Mouse (Mus musculus): ENCODE data around the gene Gab2. TPM values are rescaled to one million over a fixed set of nuclear protein-coding genes. Genes with fewer than 3 reads are reported as not detected.

Gab2 gene
- total and polyA plus RNA-seq, 2 experiments from 2014 or later = 15.7 to 36.8 TPM

DNA sequence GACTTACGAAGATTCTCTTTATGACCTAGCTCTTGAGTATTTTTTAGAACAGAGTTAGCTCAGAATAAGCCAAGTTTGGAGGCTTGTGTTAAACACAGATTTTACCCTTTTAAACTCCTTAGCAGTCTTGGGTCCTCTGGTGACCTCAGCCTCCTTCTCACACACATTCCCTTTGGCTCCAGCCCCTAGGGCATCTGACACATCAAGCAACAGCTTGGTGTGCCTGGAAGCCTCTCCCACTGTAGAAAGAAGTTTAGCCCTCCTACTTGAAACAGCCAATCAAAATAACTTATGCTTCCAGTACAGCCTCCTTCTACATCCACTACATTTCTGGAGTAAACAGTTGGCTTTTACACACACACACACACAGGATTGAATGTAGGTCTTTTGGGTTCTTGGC, 2.8 kb downstream of the Gab2 start:
- ATAC-seq (ENCODE audit: low FRiP score) (no peak), DNase-seq (ENCODE audit: low spot score) (no peak)
- 100% methylated on average over 1 of the region's 1 CpGs for WGBS
- Histone ChIP-seq H3K27ac (ENCODE audit: low read depth, low read length) (no peak overlapping the region), H3K4me1 (ENCODE audit: insufficient read depth, low read length) (no peaks in the 10 kb centered on the region; the same call in 1 of the 2 replicates), H3K4me2 (ENCODE audit: low read depth, low read length, poor library complexity, severe bottlenecking) (no peak overlapping the region), H3K9ac (replicated peaks; ENCODE audit: low read length, poor library complexity, severe bottlenecking) (no peak overlapping the region), H3K36me3 (ENCODE audit: insufficient read depth, low read length) (no peaks in the 10 kb centered on the region), H3K27me3 (ENCODE audit: insufficient read depth, low read length) (no peaks in the 10 kb centered on the region), H3K4me3 (ENCODE audit: low read depth, low read length) (no peak overlapping the region), H3K9me3 (ENCODE audit: low read length) (no peaks in the 10 kb centered on the region)
- no peak for TF ChIP-seq CTCF (IDR thresholded peaks at IDR 0.05)

DNA sequence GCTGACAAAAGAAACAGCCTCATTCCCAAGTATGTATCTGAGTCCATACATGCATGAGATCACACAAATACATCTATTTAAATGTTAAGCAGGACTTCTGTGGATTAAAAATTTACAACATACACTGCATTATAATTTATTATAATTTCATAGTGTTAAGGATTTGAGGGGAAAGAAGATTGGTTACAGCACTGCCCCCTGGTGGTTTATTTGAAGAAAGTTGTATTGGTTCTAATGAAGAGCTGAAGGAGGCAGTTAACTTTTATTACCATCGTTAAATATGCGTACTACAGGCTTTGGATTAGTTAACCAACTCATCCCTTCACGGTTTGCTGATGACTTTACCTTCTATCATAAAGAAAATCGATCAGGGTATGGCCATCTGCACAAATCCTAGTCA, 3.9 kb downstream of the Gab2 start:
- no peak for ATAC-seq (ENCODE audit: low FRiP score)
- TF ChIP-seq CTCF (IDR thresholded peaks at IDR 0.05) = peak; percentile 76
- peak; percentile 63 for DNase-seq (ENCODE audit: low spot score)
- no peak overlapping the region for H3K9ac ChIP-seq (replicated peaks; ENCODE audit: low read length, poor library complexity, severe bottlenecking)
- no peak overlapping the region for H3K27ac ChIP-seq (ENCODE audit: low read depth, low read length)
- H3K9me3 ChIP-seq (ENCODE audit: low read length) = no peaks in the 10 kb centered on the region
- 12% methylated on average over 4 of the region's 4 CpGs for WGBS
- H3K4me1 ChIP-seq (ENCODE audit: insufficient read depth, low read length) = no peaks in the 10 kb centered on the region; the same call in 1 of the 2 replicates
- H3K36me3 ChIP-seq (ENCODE audit: insufficient read depth, low read length) = no peaks in the 10 kb centered on the region
- no peaks in the 10 kb centered on the region for H3K27me3 ChIP-seq (ENCODE audit: insufficient read depth, low read length)
- H3K4me3 ChIP-seq (ENCODE audit: low read depth, low read length) = no peak overlapping the region
- H3K4me2 ChIP-seq (ENCODE audit: low read depth, low read length, poor library complexity, severe bottlenecking) = no peak overlapping the region

DNA sequence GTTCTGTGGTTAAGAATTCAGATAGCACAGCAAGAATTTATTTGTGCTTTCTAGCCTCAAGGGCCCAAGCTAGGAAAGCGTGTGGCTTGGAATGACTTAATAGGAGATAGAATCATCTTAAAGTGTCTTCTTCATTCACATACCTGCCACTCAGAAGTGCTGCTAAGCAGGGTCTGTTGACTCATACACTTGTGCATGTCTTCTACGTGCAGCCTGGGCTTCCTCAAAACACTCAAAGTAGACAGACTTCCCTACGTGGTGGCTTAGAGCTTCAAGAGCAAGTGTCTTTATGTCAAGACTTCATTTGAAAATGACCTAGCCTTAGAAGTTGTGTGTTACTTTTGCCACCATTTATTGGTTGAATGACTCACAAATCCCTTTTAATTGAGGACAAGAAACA, 12.9 kb downstream of the Gab2 start:
- ATAC-seq (ENCODE audit: low FRiP score) = no peak
- Histone ChIP-seq H3K36me3 (ENCODE audit: insufficient read depth, low read length) (no peaks in the 10 kb centered on the region), H3K9ac (replicated peaks; ENCODE audit: low read length, poor library complexity, severe bottlenecking) (no peak overlapping the region), H3K9me3 (ENCODE audit: low read length) (no peaks in the 10 kb centered on the region), H3K4me3 (ENCODE audit: low read depth, low read length) (no peak overlapping the region), H3K4me1 (ENCODE audit: insufficient read depth, low read length) (no peaks in the 10 kb centered on the region), H3K27me3 (ENCODE audit: insufficient read depth, low read length) (no peaks in the 10 kb centered on the region), H3K27ac (ENCODE audit: low read depth, low read length) (no peak overlapping the region), H3K4me2 (ENCODE audit: low read depth, low read length, poor library complexity, severe bottlenecking) (no peak overlapping the region)
- DNase-seq (ENCODE audit: low spot score) = no peak
- no peak for TF ChIP-seq CTCF (IDR thresholded peaks at IDR 0.05)
- WGBS = 78% methylated on average over 3 of the region's 3 CpGs

DNA sequence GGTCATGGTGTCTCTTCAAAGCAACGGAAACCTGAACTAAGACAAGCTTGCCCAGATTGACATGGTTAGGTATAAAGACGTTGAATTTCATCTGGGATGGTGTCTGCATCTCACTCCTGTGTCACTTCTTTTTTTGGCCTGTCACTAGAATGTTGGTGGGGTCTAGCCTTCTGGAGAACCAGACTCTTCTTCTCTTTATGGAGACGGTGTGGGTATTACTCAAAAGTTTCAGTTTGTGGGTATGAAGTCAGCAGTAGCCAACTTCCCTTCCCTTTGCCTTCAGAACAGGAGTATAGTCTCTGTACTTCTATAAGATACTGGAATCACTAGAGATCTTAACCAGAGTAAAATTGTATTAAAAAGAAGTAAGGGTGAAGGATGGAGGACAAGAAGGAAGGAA, 26.7 kb downstream of the Gab2 start:
- Histone ChIP-seq H3K27me3 (ENCODE audit: insufficient read depth, low read length) (no peaks in the 10 kb centered on the region), H3K9ac (replicated peaks; ENCODE audit: low read length, poor library complexity, severe bottlenecking) (no peak overlapping the region), H3K4me2 (ENCODE audit: low read depth, low read length, poor library complexity, severe bottlenecking) (no peak overlapping the region), H3K4me3 (ENCODE audit: low read depth, low read length) (no peak overlapping the region), H3K36me3 (ENCODE audit: insufficient read depth, low read length) (no peaks in the 10 kb centered on the region), H3K4me1 (ENCODE audit: insufficient read depth, low read length) (no peaks in the 10 kb centered on the region), H3K9me3 (ENCODE audit: low read length) (no peaks in the 10 kb centered on the region), H3K27ac (ENCODE audit: low read depth, low read length) (no peak overlapping the region)
- 87% methylated on average over 3 of the region's 3 CpGs for WGBS
- DNase-seq (ENCODE audit: low spot score) (no peak), ATAC-seq (ENCODE audit: low FRiP score) (no peak)
- TF ChIP-seq CTCF (IDR thresholded peaks at IDR 0.05) = no peak

DNA sequence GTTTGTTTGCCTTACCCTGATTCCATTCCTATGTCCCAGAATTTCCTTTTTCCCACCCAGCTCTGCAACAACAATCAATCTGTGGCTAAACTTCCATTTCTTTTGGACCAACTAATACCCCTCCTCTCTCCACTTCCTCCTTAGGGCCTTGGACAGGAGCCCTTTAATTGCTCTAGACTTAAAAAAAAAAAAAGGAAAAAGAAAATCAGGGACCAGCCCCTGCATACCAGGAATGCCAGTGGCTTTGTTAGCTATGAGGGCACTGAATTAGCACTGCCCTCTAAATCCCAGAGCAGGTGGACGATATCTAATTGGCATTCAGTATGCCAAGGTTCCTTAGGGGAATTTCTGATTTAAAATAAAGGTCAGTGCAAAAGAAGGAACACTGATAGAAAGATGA, 47.6 kb downstream of the Gab2 start:
- ATAC-seq (ENCODE audit: low FRiP score) = no peak
- 28% methylated on average over 1 of the region's 1 CpGs for WGBS
- TF ChIP-seq CTCF (IDR thresholded peaks at IDR 0.05) = no peak
- no peaks in the 10 kb centered on the region for H3K27me3 ChIP-seq (ENCODE audit: insufficient read depth, low read length)
- no peak overlapping the region for H3K9ac ChIP-seq (replicated peaks; ENCODE audit: low read length, poor library complexity, severe bottlenecking)
- no peak overlapping the region for H3K4me2 ChIP-seq (ENCODE audit: low read depth, low read length, poor library complexity, severe bottlenecking)
- no peaks in the 10 kb centered on the region for H3K36me3 ChIP-seq (ENCODE audit: insufficient read depth, low read length)
- no peak overlapping the region for H3K4me3 ChIP-seq (ENCODE audit: low read depth, low read length)
- H3K9me3 ChIP-seq (ENCODE audit: low read length) = no peaks in the 10 kb centered on the region
- H3K27ac ChIP-seq (ENCODE audit: low read depth, low read length) = no peak overlapping the region
- H3K4me1 ChIP-seq (ENCODE audit: insufficient read depth, low read length) = no peaks in the 10 kb centered on the region
- DNase-seq (ENCODE audit: low spot score) = no peak

DNA sequence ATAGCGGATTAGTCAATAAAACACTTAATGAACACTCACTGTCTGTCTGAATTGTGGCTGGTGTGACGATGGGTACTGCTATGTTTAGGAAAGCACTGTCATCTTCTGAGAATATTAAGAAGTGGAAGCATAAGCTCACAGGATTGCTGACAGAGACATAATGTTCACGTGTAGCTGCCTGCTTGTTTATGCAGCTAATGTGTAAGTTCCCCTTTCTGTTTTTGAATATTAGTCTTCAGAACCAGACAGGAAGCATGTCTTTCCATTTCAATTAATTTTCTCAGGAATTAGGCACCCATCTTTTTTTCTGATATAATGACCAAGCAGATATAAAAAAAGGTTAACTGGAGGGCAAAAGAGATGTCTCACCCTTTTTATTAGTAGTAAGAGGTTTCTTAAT, 55.1 kb downstream of the Gab2 start:
- no peaks in the 10 kb centered on the region for H3K9me3 ChIP-seq (ENCODE audit: low read length)
- no peak for TF ChIP-seq CTCF (IDR thresholded peaks at IDR 0.05)
- no peak overlapping the region for H3K9ac ChIP-seq (replicated peaks; ENCODE audit: low read length, poor library complexity, severe bottlenecking)
- H3K4me1 ChIP-seq (ENCODE audit: insufficient read depth, low read length) = no peaks in the 10 kb centered on the region
- H3K4me2 ChIP-seq (ENCODE audit: low read depth, low read length, poor library complexity, severe bottlenecking) = no peak overlapping the region
- H3K27me3 ChIP-seq (ENCODE audit: insufficient read depth, low read length) = no peaks in the 10 kb centered on the region
- H3K36me3 ChIP-seq (ENCODE audit: insufficient read depth, low read length) = no peaks in the 10 kb centered on the region
- no peak overlapping the region for H3K27ac ChIP-seq (ENCODE audit: low read depth, low read length)
- no peak overlapping the region for H3K4me3 ChIP-seq (ENCODE audit: low read depth, low read length)
- no peak for ATAC-seq (ENCODE audit: low FRiP score)
- 74% methylated on average over 3 of the region's 3 CpGs for WGBS
- no peak for DNase-seq (ENCODE audit: low spot score)
